Comparison of ENCODE assay signal across 20 mouse cellular contexts in genomic region chr2:167038716-167039115, GRCm38 (mm10). TPM values are rescaled to one million over a fixed set of nuclear protein-coding genes. Genes with fewer than 3 reads are reported as not detected.
DNase-seq lines count a peak whose midpoint lies in the region; ATAC-seq and TF ChIP-seq lines count a peak whose summit lies in the region.
"Had no signal": no experiment of that assay in that cellular context is flagged by ENCODE, and none has a peak within 500 bp of the region (broad histone marks: within the 10 kb centered on the region; RNA-seq: fewer than 3 reads in every experiment).

No protein-coding gene starts in this region.

- no peak for TF ChIP-seq POLR2A in liver, adult 2 months (IDR thresholded peaks at IDR 0.05; ENCODE audit: extremely low read depth, insufficient read depth, low read length)

- TF ChIP-seq CTCF in liver, adult 2 months (IDR thresholded peaks at IDR 0.05; ENCODE audit: low read depth, low read length) = no peak

- H3K4me3 ChIP-seq in liver, adult 2 months (ENCODE audit: insufficient read depth, low read depth, low read length) = no peak overlapping the region
- no peak overlapping the region for H3K4me3 ChIP-seq in liver, embryonic 13.5 days (replicated peaks)
- no peak overlapping the region for H3K4me3 ChIP-seq in hindbrain, embryonic 12.5 days
- H3K4me3 ChIP-seq: embryonic facial prominence, embryonic 15.5 days; erythroblast, embryonic 14.5 days; heart, embryonic 10.5 days; heart, embryonic 15.5 days; intestine, embryonic 15.5 days had no signal

- H3K9me3 ChIP-seq in liver, embryonic 13.5 days (replicated peaks) = no peaks in the 10 kb centered on the region
- H3K9me3 ChIP-seq in hindbrain, embryonic 12.5 days (replicated peaks) = no peaks in the 10 kb centered on the region
- H3K9me3 ChIP-seq: embryonic facial prominence, embryonic 15.5 days; heart, embryonic 10.5 days; heart, embryonic 15.5 days; intestine, embryonic 15.5 days had no signal

- no peak overlapping the region for H3K27ac ChIP-seq in liver, adult 2 months (replicated peaks; ENCODE audit: insufficient read depth, low read depth, low read length)
- H3K27ac ChIP-seq in liver, embryonic 13.5 days = peak overlapping the region; percentile 83
- no peak overlapping the region for H3K27ac ChIP-seq in hindbrain, embryonic 12.5 days
- H3K27ac ChIP-seq: embryonic facial prominence, embryonic 15.5 days; heart, embryonic 10.5 days; heart, embryonic 15.5 days; hindbrain, embryonic 14.5 days; intestine, embryonic 15.5 days had no signal

- WGBS in liver, adult 2 months = 81% methylated on average over 7 of the region's 7 CpGs
- WGBS in liver, embryonic 13.5 days (ENCODE audit: insufficient replicate concordance) = 91% methylated on average over 7 of the region's 7 CpGs
- 94% methylated on average over 7 of the region's 7 CpGs for WGBS in hindbrain, embryonic 12.5 days

- DNase-seq in cerebellum, adult 9-11 months = peak; percentile 41
- no peak for DNase-seq in cerebellum, adult 11 months
- peak; percentile 23 for DNase-seq in liver, adult 2 months (ENCODE audit: extremely low read depth, low read depth, low spot score)
- no peak for DNase-seq in liver
- DNase-seq in liver, embryonic 13.5 days = no peak
- DNase-seq in lung, postnatal 14 days = no peak
- DNase-seq: adrenal gland, postnatal 25 days; embryo, embryonic 11 days; gastrocnemius, postnatal 25 days; heart, postnatal 14 days; kidney, adult 18-20 months had no signal

- H3K79me2 ChIP-seq in liver, adult 2 months (ENCODE audit: control insufficient read depth, insufficient read depth, low read length) = no peaks in the 10 kb centered on the region

- no peak overlapping the region for H3K9ac ChIP-seq in liver, adult 2 months (ENCODE audit: low read depth, low read length)
- peak overlapping the region; percentile 42; the same call in 1 of the 2 replicates for H3K9ac ChIP-seq in liver, embryonic 13.5 days
- H3K9ac ChIP-seq in hindbrain, embryonic 12.5 days = no peak overlapping the region
- H3K9ac ChIP-seq: embryonic facial prominence, embryonic 15.5 days; heart, embryonic 15.5 days; hindbrain, embryonic 14.5 days; intestine, embryonic 15.5 days had no signal

- no peaks in the 10 kb centered on the region for H3K4me1 ChIP-seq in liver, adult 2 months (ENCODE audit: control insufficient read depth, insufficient read depth, low read length)
- H3K4me1 ChIP-seq in liver, embryonic 13.5 days (replicated peaks) = peaks cover 56% of the 10 kb centered on the region
- no peaks in the 10 kb centered on the region for H3K4me1 ChIP-seq in hindbrain, embryonic 12.5 days
- H3K4me1 ChIP-seq: embryonic facial prominence, embryonic 15.5 days; intestine, embryonic 15.5 days had no signal

- no peak for ATAC-seq in liver, embryonic 13.5 days (ENCODE audit: low read depth)
- no peak for ATAC-seq in hindbrain, embryonic 12.5 days (ENCODE audit: low FRiP score)
- ATAC-seq: forebrain, embryonic 16.5 days; intestine, embryonic 15.5 days had no signal

- peak overlapping the region; percentile 35; the same call in 1 of the 2 replicates for H3K4me2 ChIP-seq in liver, embryonic 13.5 days
- no peak overlapping the region for H3K4me2 ChIP-seq in hindbrain, embryonic 12.5 days (replicated peaks)
- H3K4me2 ChIP-seq: embryonic facial prominence, embryonic 15.5 days; heart, embryonic 15.5 days; hindbrain, embryonic 14.5 days; intestine, embryonic 15.5 days had no signal

- peaks cover 72% of the 10 kb centered on the region for H3K36me3 ChIP-seq in liver, adult 2 months (ENCODE audit: control insufficient read depth, insufficient read depth, low read length)
- peaks cover 98% of the 10 kb centered on the region for H3K36me3 ChIP-seq in liver, embryonic 13.5 days
- peaks cover 99% of the 10 kb centered on the region for H3K36me3 ChIP-seq in hindbrain, embryonic 12.5 days

- H3K27me3 ChIP-seq in liver, adult 2 months (ENCODE audit: control insufficient read depth, insufficient read depth, low read length) = no peaks in the 10 kb centered on the region
- no peaks in the 10 kb centered on the region for H3K27me3 ChIP-seq in liver, embryonic 13.5 days
- H3K27me3 ChIP-seq in hindbrain, embryonic 12.5 days = no peaks in the 10 kb centered on the region
- H3K27me3 ChIP-seq: CH12.LX; embryonic facial prominence, embryonic 15.5 days; heart, embryonic 15.5 days; intestine, embryonic 15.5 days had no signal

RNA-seq across cellular contexts. Expression of gene Ddx27, which starts 23.7 kb away (rescaled TPM):
- 11.1 and 11.2 TPM in 2 replicates for total RNA-seq in liver, adult 2 months (2014; rRNA removed)
- 8.7 and 13.4 TPM in 2 replicates for polyA plus RNA-seq in liver, adult 2 months (2012; rRNA removed)
- 53.6 and 59.5 TPM in 2 replicates for polyA plus RNA-seq in liver, embryonic 13.5 days (2015; fragmentation: Nextera tagmentation; extraction: Ambion mirVana)
- 42.0 and 50.1 TPM in 2 replicates for polyA plus RNA-seq in hindbrain, embryonic 12.5 days (2016; fragmentation: Nextera tagmentation; extraction: Ambion mirVana)

RNA-seq across cellular contexts. Expression of gene Znfx1, which starts 24.1 kb away (rescaled TPM):
- total RNA-seq in liver, adult 2 months (2014; rRNA removed) = 21.6 and 23.8 TPM in 2 replicates
- polyA plus RNA-seq in liver, adult 2 months (2012; rRNA removed) = 20.5 and 23.3 TPM in 2 replicates
- 7.0 and 8.2 TPM in 2 replicates for polyA plus RNA-seq in liver, embryonic 13.5 days (2015; fragmentation: Nextera tagmentation; extraction: Ambion mirVana)
- 9.4 and 9.7 TPM in 2 replicates for polyA plus RNA-seq in hindbrain, embryonic 12.5 days (2016; fragmentation: Nextera tagmentation; extraction: Ambion mirVana)

RNA-seq across cellular contexts. Expression of gene Stau1, which starts 42.6 kb away (rescaled TPM):
- 25.1 and 38.6 TPM in 2 replicates for total RNA-seq in liver, adult 2 months (2014; rRNA removed)
- 23.8 and 25.9 TPM in 2 replicates for polyA plus RNA-seq in liver, adult 2 months (2012; rRNA removed)
- 24.2 and 33.2 TPM in 2 replicates for polyA plus RNA-seq in liver, embryonic 13.5 days (2015; fragmentation: Nextera tagmentation; extraction: Ambion mirVana)
- polyA plus RNA-seq in hindbrain, embryonic 12.5 days (2016; fragmentation: Nextera tagmentation; extraction: Ambion mirVana) = 115 and 130 TPM in 2 replicates

Comparison
In these comparisons a context has a peak if more than half of its experiments do, and no peak if none do; other contexts are left out.
1. DNase-seq: peak in cerebellum, adult 9-11 months (single experiment) and liver, adult 2 months (single experiment); none in cerebellum, adult 11 months (single experiment), liver (single experiment), liver, embryonic 13.5 days (single experiment) and lung, postnatal 14 days (single experiment).